Mouse (Mus musculus) midbrain, embryonic 13.5 days (tissue): ENCODE data around the gene Galnt7. TPM values are rescaled to one million over a fixed set of nuclear protein-coding genes. Genes with fewer than 3 reads are reported as not detected.

Experiments used
- ATAC-seq: fragments of 200-750 bp; cut with Nextera tagmentation; 2 replicates; pipeline ENCODE4 v1.8.0; 2017; ENCODE audit warnings: mild to moderate bottlenecking, moderate TSS enrichment, moderate library complexity
- H3K27ac ChIP-seq: fragments of 300-500 bp; sonication (generic); 2 replicates; pipeline ENCODE4 v1.5.1; 2015; ENCODE audit warnings: inconsistent platforms, mild to moderate bottlenecking, moderate library complexity
- H3K27me3 ChIP-seq: fragments of 300-500 bp; sonication (generic); 2 replicates; pipeline ENCODE4 v1.6.1; 2015; ENCODE audit warnings: mild to moderate bottlenecking, inconsistent platforms
- H3K36me3 ChIP-seq: fragments of 300-500 bp; sonication (generic); 2 replicates; pipeline ENCODE4 v1.6.1; 2015; ENCODE audit warnings: mild to moderate bottlenecking, inconsistent platforms
- H3K4me1 ChIP-seq: fragments of 300-500 bp; sonication (generic); replicated peaks from 2 replicates; pipeline ENCODE4 v1.6.1; 2015; ENCODE audit warnings: inconsistent platforms
- H3K4me2 ChIP-seq: fragments of 300-500 bp; sonication (generic); replicated peaks from 2 replicates; pipeline ENCODE4 v1.6.1; 2015; ENCODE audit warnings: moderate library complexity, mild to moderate bottlenecking, inconsistent platforms
- H3K4me3 ChIP-seq: fragments of 300-500 bp; sonication (generic); replicated peaks from 2 replicates; pipeline ENCODE4 v1.5.1; 2015; ENCODE audit warnings: mild to moderate bottlenecking, inconsistent platforms
- H3K9ac ChIP-seq: fragments of 300-500 bp; sonication (generic); replicated peaks from 2 replicates; pipeline ENCODE4 v1.6.1; 2015; ENCODE audit warnings: mild to moderate bottlenecking, inconsistent platforms
- H3K9me3 ChIP-seq: fragments of 300-500 bp; sonication (generic); 2 replicates; pipeline ENCODE4 v1.6.1; 2016; ENCODE audit warnings: mild to moderate bottlenecking, inconsistent platforms
- WGBS: fragments of 180-500 bp; shearing (Covaris S2); methylation state at CpG from one replicate; pipeline ENCODE4 v1.1.7; 2015; 5-methylcytosine and 5-hydroxymethylcytosine counted together
- polyA plus RNA-seq: library from polyadenylated mRNA; unstranded; fragments of >200 nt; fragmentation: Nextera tagmentation; extraction: Ambion mirVana; gene quantifications from 2 replicates; pipeline ENCODE4 v1.2.1, GENCODE M21; 2015

The Galnt7 gene
- 10.5 and 10.8 TPM in 2 replicates for polyA plus RNA-seq

GRCm38 (mm10) chr8:57652456-57653055 lies at the start of gene Galnt7:
TSS of gene Galnt7 (minus strand) at chr8:57653032.
- no peaks in the 10 kb centered on the region for H3K9me3 ChIP-seq
- H3K27ac ChIP-seq: peak within 1 kb of the TSS; percentile 92
- peak within 1 kb of the TSS; percentile 80 for H3K4me3 ChIP-seq
- peak; percentile 90 for ATAC-seq
- peak within 1 kb of the TSS; percentile 95 for H3K9ac ChIP-seq
- under 1% methylated on average over 36 of the region's 74 CpGs for WGBS
- no peaks in the 10 kb centered on the region for H3K36me3 ChIP-seq
- peak within 1 kb of the TSS; percentile 92 for H3K4me2 ChIP-seq
- H3K27me3 ChIP-seq: no peaks in the 10 kb centered on the region
- H3K4me1 ChIP-seq: peaks cover 16% of the 10 kb centered on the region

- Histone ChIP-seq H3K9ac (no peak overlapping the region), H3K27me3 (no peaks in the 10 kb centered on the region), H3K9me3 (no peaks in the 10 kb centered on the region), H3K4me1 (no peaks in the 10 kb centered on the region), H3K27ac (no peak overlapping the region), H3K4me3 (no peak overlapping the region), H3K4me2 (no peak overlapping the region), H3K36me3 (no peaks in the 10 kb centered on the region)
- peak; percentile 66; the same call in 1 of the 2 replicates for ATAC-seq
- 46% methylated on average over 7 of the region's 7 CpGs for WGBS
Observed at GRCm38 (mm10) chr8:57688633-57689032, 35.8 kb upstream of the Galnt7 start.

GRCm38 (mm10) chr8:57685803-57686202 lies 33.0 kb upstream of the Galnt7 start:
- no peaks in the 10 kb centered on the region for H3K36me3 ChIP-seq
- H3K4me3 ChIP-seq: no peak overlapping the region
- no peak overlapping the region for H3K4me2 ChIP-seq
- ATAC-seq: 0 out of 2 replicates have a peak, but pooled peaks have one; percentile 56
- no peaks in the 10 kb centered on the region for H3K9me3 ChIP-seq
- WGBS: 64% methylated on average over 3 of the region's 3 CpGs
- no peaks in the 10 kb centered on the region for H3K27me3 ChIP-seq
- no peaks in the 10 kb centered on the region for H3K4me1 ChIP-seq
- H3K27ac ChIP-seq: no peak overlapping the region
- H3K9ac ChIP-seq: no peak overlapping the region

GRCm38 (mm10) chr8:57680044-57680443 lies 27.2 kb upstream of the Galnt7 start:
- Histone ChIP-seq H3K9me3 (no peaks in the 10 kb centered on the region), H3K36me3 (no peaks in the 10 kb centered on the region), H3K4me2 (no peak overlapping the region), H3K4me3 (no peak overlapping the region), H3K27me3 (no peaks in the 10 kb centered on the region), H3K27ac (no peak overlapping the region), H3K4me1 (no peaks in the 10 kb centered on the region), H3K9ac (no peak overlapping the region)
- ATAC-seq: no peak
- 73% methylated on average over 5 of the region's 5 CpGs for WGBS

DNA sequence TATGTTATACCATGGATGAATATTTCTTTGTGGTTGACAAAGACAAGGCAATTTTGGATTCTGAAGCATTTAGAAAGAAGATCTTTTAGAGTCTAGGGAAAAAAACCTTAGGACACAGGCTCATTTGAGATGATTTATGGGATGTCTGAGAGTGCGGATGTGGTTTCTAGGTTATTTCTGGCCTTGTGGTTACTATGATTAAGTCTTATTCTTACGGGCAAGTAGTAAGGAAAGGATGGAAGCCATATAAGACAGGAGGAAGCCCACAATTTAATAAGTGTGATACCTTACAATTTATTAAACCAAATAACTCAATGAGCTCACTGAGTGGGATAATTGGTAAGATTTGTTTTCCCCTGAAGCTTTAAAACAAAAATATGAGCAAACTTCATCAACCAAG lies 11.3 kb upstream of the Galnt7 start:
- Histone ChIP-seq H3K27ac (no peak overlapping the region), H3K9me3 (no peaks in the 10 kb centered on the region), H3K36me3 (no peaks in the 10 kb centered on the region), H3K4me1 (no peaks in the 10 kb centered on the region), H3K4me3 (no peak overlapping the region), H3K9ac (no peak overlapping the region), H3K27me3 (no peaks in the 10 kb centered on the region), H3K4me2 (no peak overlapping the region)
- no peak for ATAC-seq
- 97% methylated on average over 2 of the region's 2 CpGs for WGBS

- H3K9me3 ChIP-seq: no peaks in the 10 kb centered on the region
- no peaks in the 10 kb centered on the region for H3K27me3 ChIP-seq
- no peak overlapping the region for H3K4me2 ChIP-seq
- H3K36me3 ChIP-seq: no peaks in the 10 kb centered on the region
- H3K27ac ChIP-seq: no peak overlapping the region
- no peak overlapping the region for H3K9ac ChIP-seq
- 83% methylated on average over 2 of the region's 2 CpGs for WGBS
- ATAC-seq: no peak
- H3K4me3 ChIP-seq: no peak overlapping the region
- no peaks in the 10 kb centered on the region for H3K4me1 ChIP-seq
Observed at GRCm38 (mm10) chr8:57660019-57660418, 7.2 kb upstream of the Galnt7 start.

DNA sequence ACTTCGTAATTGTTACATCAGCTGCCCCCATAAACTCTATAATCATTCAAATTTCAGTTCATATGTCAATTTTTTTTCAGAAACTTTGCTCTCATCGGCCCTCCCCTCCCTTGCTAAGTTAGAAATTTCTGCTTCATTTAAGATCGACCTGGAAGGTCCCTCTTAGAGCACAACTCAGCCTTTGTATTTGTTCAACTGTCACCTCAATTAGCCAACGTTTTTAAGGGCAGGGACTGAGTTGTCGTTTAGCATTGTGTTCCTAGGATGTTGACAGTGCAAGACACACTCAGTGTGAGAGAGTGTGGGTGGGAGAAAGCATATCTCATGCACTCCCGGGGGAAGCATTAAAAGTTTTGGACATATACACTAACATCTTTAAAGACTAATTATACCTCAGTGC lies 3.6 kb upstream of the Galnt7 start:
- 48% methylated on average over 6 of the region's 6 CpGs for WGBS
- Histone ChIP-seq H3K27me3 (no peaks in the 10 kb centered on the region), H3K4me1 (peaks cover 9% of the 10 kb centered on the region), H3K9me3 (no peaks in the 10 kb centered on the region), H3K4me3 (no peak overlapping the region), H3K9ac (no peak overlapping the region), H3K27ac (no peak overlapping the region), H3K36me3 (no peaks in the 10 kb centered on the region), H3K4me2 (no peak overlapping the region)
- ATAC-seq: no peak

- ATAC-seq: no peak
- WGBS: 87% methylated on average over 7 of the region's 7 CpGs
- Histone ChIP-seq H3K9ac (no peak overlapping the region), H3K4me1 (peaks cover 16% of the 10 kb centered on the region), H3K27me3 (no peaks in the 10 kb centered on the region), H3K36me3 (no peaks in the 10 kb centered on the region), H3K4me3 (no peak overlapping the region), H3K4me2 (no peak overlapping the region), H3K27ac (no peak overlapping the region), H3K9me3 (no peaks in the 10 kb centered on the region)
Observed at GRCm38 (mm10) chr8:57654146-57654545, 1.3 kb upstream of the Galnt7 start.

GRCm38 (mm10) chr8:57653768-57654125 lies 915 bp upstream of the Galnt7 start:
- WGBS: 19% methylated on average over 7 of the region's 7 CpGs
- no peak overlapping the region for H3K27ac ChIP-seq
- ATAC-seq: no peak
- peak overlapping the region; percentile 92 for H3K4me2 ChIP-seq
- no peaks in the 10 kb centered on the region for H3K36me3 ChIP-seq
- H3K27me3 ChIP-seq: no peaks in the 10 kb centered on the region
- H3K4me3 ChIP-seq: peak overlapping the region; percentile 80
- H3K4me1 ChIP-seq: peaks cover 16% of the 10 kb centered on the region
- no peaks in the 10 kb centered on the region for H3K9me3 ChIP-seq
- H3K9ac ChIP-seq: peak overlapping the region; percentile 50; the same call in 1 of the 2 replicates

- H3K4me2 ChIP-seq: peak overlapping the region; percentile 92
- peaks cover 16% of the 10 kb centered on the region for H3K4me1 ChIP-seq
- peak; percentile 83 for ATAC-seq
- under 1% methylated on average over 29 of the region's 38 CpGs for WGBS
- no peaks in the 10 kb centered on the region for H3K36me3 ChIP-seq
- H3K27ac ChIP-seq: no peak overlapping the region; the same call in 1 of the 2 replicates
- H3K27me3 ChIP-seq: no peaks in the 10 kb centered on the region
- H3K4me3 ChIP-seq: peak overlapping the region; percentile 80
- H3K9ac ChIP-seq: peak overlapping the region; percentile 95
- no peaks in the 10 kb centered on the region for H3K9me3 ChIP-seq
Observed at GRCm38 (mm10) chr8:57653056-57653767, 380 bp upstream of the Galnt7 start.

GRCm38 (mm10) chr8:57651689-57652455 lies 960 bp downstream of the Galnt7 start:
- no peaks in the 10 kb centered on the region for H3K36me3 ChIP-seq
- ATAC-seq: peak; percentile 86
- H3K9ac ChIP-seq: peak overlapping the region; percentile 95
- H3K4me1 ChIP-seq: peaks cover 16% of the 10 kb centered on the region
- WGBS: 0% methylated on average over 81 of the region's 91 CpGs
- H3K4me2 ChIP-seq: peak overlapping the region; percentile 92
- no peaks in the 10 kb centered on the region for H3K27me3 ChIP-seq
- H3K4me3 ChIP-seq: peak overlapping the region; percentile 80
- H3K27ac ChIP-seq: peak overlapping the region; percentile 92
- H3K9me3 ChIP-seq: no peaks in the 10 kb centered on the region

GRCm38 (mm10) chr8:57651357-57651688 lies 1.5 kb downstream of the Galnt7 start:
- peak overlapping the region; percentile 95 for H3K9ac ChIP-seq
- peak overlapping the region; percentile 80 for H3K4me3 ChIP-seq
- H3K9me3 ChIP-seq: no peaks in the 10 kb centered on the region
- no peak; the same call in 1 of the 2 replicates for ATAC-seq
- H3K36me3 ChIP-seq: no peaks in the 10 kb centered on the region
- peak overlapping the region; percentile 92; the same call in 1 of the 2 replicates for H3K27ac ChIP-seq
- H3K27me3 ChIP-seq: no peaks in the 10 kb centered on the region
- 0% methylated on average over 8 of the region's 8 CpGs for WGBS
- H3K4me2 ChIP-seq: peak overlapping the region; percentile 92
- H3K4me1 ChIP-seq: peaks cover 16% of the 10 kb centered on the region
